In the genomic region with DNA sequence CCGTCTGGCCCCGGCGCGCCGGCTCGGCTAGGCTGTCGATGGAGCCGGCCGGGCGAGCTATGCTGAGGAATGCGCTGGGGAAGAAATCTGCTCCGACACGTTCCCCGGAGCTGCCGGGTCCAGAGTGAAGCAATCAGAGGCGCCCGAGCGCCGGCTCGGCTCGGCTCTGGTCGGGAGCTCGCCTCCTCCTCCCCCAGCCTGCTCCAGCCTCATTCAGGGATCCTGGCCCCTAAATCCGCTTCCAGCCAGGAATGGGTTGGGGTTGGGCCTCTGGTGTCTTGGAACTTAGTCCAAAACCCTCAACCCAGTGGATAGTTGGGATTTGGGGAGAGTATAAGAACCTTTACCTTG, we compare ENCODE assay signal across 10 mouse cellular contexts. TPM values are rescaled to one million over a fixed set of nuclear protein-coding genes. Genes with fewer than 3 reads are reported as not detected.
DNase-seq lines count a peak whose midpoint lies in the region; ATAC-seq lines count a peak whose summit lies in the region.
"Had no signal": no experiment of that assay in that cellular context is flagged by ENCODE, and none has a peak within 500 bp of the region (broad histone marks: within the 10 kb centered on the region; RNA-seq: fewer than 3 reads in every experiment).

No protein-coding gene starts in this region.

- H3K27me3 ChIP-seq in heart, embryonic 12.5 days (replicated peaks) = peaks cover 94% of the 10 kb centered on the region
- peaks cover 95% of the 10 kb centered on the region for H3K27me3 ChIP-seq in limb, embryonic 12.5 days

- no peak for DNase-seq in heart, adult 18-20 months
- DNase-seq in thymus, postnatal 4 days = peak; percentile 11
- no peak for DNase-seq in thymus, postnatal 10 days (ENCODE audit: low spot score in 2 of 2)
- DNase-seq in thymus, postnatal 36 days = no peak
- no peak for DNase-seq in frontal cortex, postnatal 25 days (ENCODE audit: low spot score in 2 of 2)

- H3K4me1 ChIP-seq in heart, embryonic 12.5 days (replicated peaks) = peaks cover 9% of the 10 kb centered on the region
- H3K4me1 ChIP-seq in limb, embryonic 12.5 days (replicated peaks) = peaks cover 15% of the 10 kb centered on the region

- under 1% methylated on average over 24 of the region's 24 CpGs for WGBS in heart, embryonic 12.5 days
- under 1% methylated on average over 24 of the region's 24 CpGs for WGBS in limb, embryonic 12.5 days

- H3K9ac ChIP-seq in heart, embryonic 12.5 days = no peak overlapping the region
- no peak overlapping the region; the same call in 1 of the 2 replicates for H3K9ac ChIP-seq in limb, embryonic 12.5 days (replicated peaks)

- H3K36me3 ChIP-seq in heart, embryonic 12.5 days = no peaks in the 10 kb centered on the region
- H3K36me3 ChIP-seq in limb, embryonic 12.5 days = no peaks in the 10 kb centered on the region
- H3K36me3 ChIP-seq: forebrain, embryonic 10.5 days had no signal

- no peak overlapping the region for H3K27ac ChIP-seq in heart, embryonic 12.5 days (ENCODE audit: poor library complexity, severe bottlenecking)
- 0 out of 2 replicates have a peak overlapping the region, but pooled peaks have one; percentile 17 for H3K27ac ChIP-seq in limb, embryonic 12.5 days
- H3K27ac ChIP-seq: forebrain, embryonic 10.5 days had no signal

- ATAC-seq in heart, embryonic 12.5 days (ENCODE audit: insufficient number of reproducible peaks, low FRiP score) = peak; percentile 39
- ATAC-seq in limb, embryonic 12.5 days (ENCODE audit: insufficient number of reproducible peaks, insufficient read depth, low FRiP score, low TSS enrichment, low read depth) = peak; percentile 18; the same call in 1 of the 2 replicates
- ATAC-seq in cerebellum, adult (ENCODE audit: insufficient number of reproducible peaks, low FRiP score, low TSS enrichment) = no peak

- no peak overlapping the region for H3K4me2 ChIP-seq in heart, embryonic 12.5 days
- H3K4me2 ChIP-seq in limb, embryonic 12.5 days = 0 out of 2 replicates have a peak overlapping the region, but pooled peaks have one; percentile 46

- H3K4me3 ChIP-seq in heart, embryonic 12.5 days = peak overlapping the region; percentile 28; the same call in 1 of the 2 replicates
- peak overlapping the region; percentile 31 for H3K4me3 ChIP-seq in limb, embryonic 12.5 days (replicated peaks)

- no peaks in the 10 kb centered on the region for H3K9me3 ChIP-seq in heart, embryonic 12.5 days (replicated peaks)
- H3K9me3 ChIP-seq in limb, embryonic 12.5 days = no peaks in the 10 kb centered on the region
- H3K9me3 ChIP-seq: forebrain, embryonic 10.5 days had no signal

RNA-seq across cellular contexts. Expression of a gene that starts 1.1 kb away (rescaled TPM):
- polyA plus RNA-seq in heart, embryonic 12.5 days (2016; fragmentation: Nextera tagmentation; extraction: Ambion mirVana) = 0.18 TPM in 1 of 2 replicates, not detected in the other
- total RNA-seq in heart, adult 18-20 months (2021) = not detected
- 3.6 and 5.0 TPM in 2 replicates for polyA plus RNA-seq in limb, embryonic 12.5 days (2016; fragmentation: Nextera tagmentation; extraction: Ambion mirVana)
- total RNA-seq: liver, adult 2 months had no signal
- polyA plus RNA-seq: forebrain, embryonic 10.5 days; liver, adult 2 months had no signal

RNA-seq across cellular contexts. Expression of a gene that starts 14.6 kb away (rescaled TPM):
- not detected in 2 replicates for polyA plus RNA-seq in heart, embryonic 12.5 days (2016; fragmentation: Nextera tagmentation; extraction: Ambion mirVana)
- not detected for total RNA-seq in heart, adult 18-20 months (2021)
- polyA plus RNA-seq in limb, embryonic 12.5 days (2016; fragmentation: Nextera tagmentation; extraction: Ambion mirVana) = 2.0 and 2.8 TPM in 2 replicates
- total RNA-seq: liver, adult 2 months had no signal
- polyA plus RNA-seq: forebrain, embryonic 10.5 days; liver, adult 2 months had no signal

RNA-seq across cellular contexts. Expression of a gene that starts 32.2 kb away (rescaled TPM):
- polyA plus RNA-seq in heart, embryonic 12.5 days (2016; fragmentation: Nextera tagmentation; extraction: Ambion mirVana) = not detected in 2 replicates
- not detected for total RNA-seq in heart, adult 18-20 months (2021)
- 3.5 and 5.2 TPM in 2 replicates for polyA plus RNA-seq in limb, embryonic 12.5 days (2016; fragmentation: Nextera tagmentation; extraction: Ambion mirVana)
- total RNA-seq: liver, adult 2 months had no signal
- polyA plus RNA-seq: forebrain, embryonic 10.5 days; liver, adult 2 months had no signal

RNA-seq across cellular contexts. Expression of a gene that starts 44.6 kb away (rescaled TPM):
- polyA plus RNA-seq in heart, embryonic 12.5 days (2016; fragmentation: Nextera tagmentation; extraction: Ambion mirVana) = not detected in 2 replicates
- total RNA-seq in heart, adult 18-20 months (2021) = not detected
- 20.7 and 21.2 TPM in 2 replicates for polyA plus RNA-seq in limb, embryonic 12.5 days (2016; fragmentation: Nextera tagmentation; extraction: Ambion mirVana)
- total RNA-seq: liver, adult 2 months had no signal
- polyA plus RNA-seq: forebrain, embryonic 10.5 days; liver, adult 2 months had no signal

RNA-seq across cellular contexts. Expression of a gene that starts 45.3 kb away (rescaled TPM):
- polyA plus RNA-seq in heart, embryonic 12.5 days (2016; fragmentation: Nextera tagmentation; extraction: Ambion mirVana) = 0.38 and 0.39 TPM in 2 replicates
- total RNA-seq in heart, adult 18-20 months (2021) = under 1 TPM in 1 of 2 experiments, not detected in 1; 0.18 TPM
- polyA plus RNA-seq in limb, embryonic 12.5 days (2016; fragmentation: Nextera tagmentation; extraction: Ambion mirVana) = 6.3 and 12.2 TPM in 2 replicates
- polyA plus RNA-seq: forebrain, embryonic 10.5 days; liver, adult 2 months had no signal
